Mouse (Mus musculus) kidney, adult 2 months (tissue): ENCODE measurements around the gene Pigk.

Source experiments
- CTCF ChIP-seq: fragments of 200-500 bp; conservative IDR thresholded peaks from 2 replicates; pipeline ENCODE4 v1.5.1; 2011; ENCODE audit warnings: low read depth, mild to moderate bottlenecking, control low read depth, low read length, moderate library complexity, mixed read lengths; ENCODE audit not compliant: insufficient read depth, insufficient read length
- POLR2A ChIP-seq: fragments of 200-500 bp; IDR thresholded peaks from one replicate; pipeline ENCODE4 v1.6.1; 2011; ENCODE audit warnings: low read depth, low read length, control low read depth

DNA sequence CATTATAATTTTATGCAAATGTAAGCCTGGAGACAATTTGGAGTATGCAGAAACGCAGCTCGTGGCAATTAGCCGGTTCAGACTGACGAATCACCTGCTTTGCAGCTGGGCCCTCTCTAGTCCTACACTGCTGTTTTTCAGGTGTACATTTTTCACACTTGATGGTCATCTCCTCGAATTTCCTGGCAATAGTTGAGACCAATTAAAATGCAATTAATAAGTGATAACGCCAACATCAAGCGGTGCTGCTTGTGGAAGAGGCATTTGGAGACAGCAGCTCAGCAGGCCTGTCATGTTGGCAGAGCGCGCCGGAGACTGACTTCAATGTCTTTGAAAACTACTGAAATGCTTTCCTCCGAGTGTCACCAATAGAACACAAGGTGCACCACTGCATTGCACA is 310.1 kb downstream of the Pigk start:
- TF ChIP-seq CTCF: no peak
- no peak for TF ChIP-seq POLR2A
